Mouse (Mus musculus): ENCODE measurements at regions not wholly inside any gene's neighbourhood (a gene's known extent, or its start where the extent isn't known, plus 50 kb on each side); places are given as distances from the start of the nearest gene placed in this dataset.
"Not testable (repeated sequence)": the region's sequence is repeated elsewhere in the genome, so short reads cannot be mapped to it uniquely, and the experiment has no call there.

- no peak overlapping the region for H3K9ac ChIP-seq (replicated peaks; ENCODE audit: low read length)
- no peak for ATAC-seq (ENCODE audit: low FRiP score, low TSS enrichment)
- no peaks in the 10 kb centered on the region for H3K36me3 ChIP-seq (ENCODE audit: insufficient read depth, low read length)
- WGBS: 94% methylated on average over 5 of the region's 5 CpGs
- H3K4me3 ChIP-seq (ENCODE audit: low read length): no peak overlapping the region
- no peaks in the 10 kb centered on the region for H3K27me3 ChIP-seq (ENCODE audit: insufficient read depth, low read length)
- H3K27ac ChIP-seq (ENCODE audit: low read length): no peak overlapping the region
- no peak overlapping the region for H3K4me2 ChIP-seq (replicated peaks; ENCODE audit: low read depth, low read length)
- H3K4me1 ChIP-seq (ENCODE audit: insufficient read depth, low read length): no peaks in the 10 kb centered on the region
- no peaks in the 10 kb centered on the region for H3K9me3 ChIP-seq (ENCODE audit: low read length)
Measured at GRCm38 (mm10) chr4:153830491-153830890, 126.5 kb upstream of the A430005L14Rik start.

GRCm38 (mm10) chr4:153831251-153831650, 125.8 kb upstream of the A430005L14Rik start:
- not testable (repeated sequence) for H3K4me3 ChIP-seq (ENCODE audit: low read length); H3K27ac ChIP-seq (ENCODE audit: low read length); H3K9me3 ChIP-seq (ENCODE audit: low read length); H3K4me1 ChIP-seq (ENCODE audit: insufficient read depth, low read length); H3K4me2 ChIP-seq (replicated peaks; ENCODE audit: low read depth, low read length); H3K9ac ChIP-seq (replicated peaks; ENCODE audit: low read length); H3K36me3 ChIP-seq (ENCODE audit: insufficient read depth, low read length); ATAC-seq (ENCODE audit: low FRiP score, low TSS enrichment); H3K27me3 ChIP-seq (ENCODE audit: insufficient read depth, low read length)
- 82% methylated on average over 8 of the region's 11 CpGs for WGBS

- Histone ChIP-seq H3K4me1 (ENCODE audit: insufficient read depth, low read length) (no peaks in the 10 kb centered on the region), H3K4me2 (replicated peaks; ENCODE audit: low read depth, low read length) (no peak overlapping the region), H3K27ac (ENCODE audit: low read length) (no peak overlapping the region), H3K4me3 (ENCODE audit: low read length) (no peak overlapping the region), H3K36me3 (ENCODE audit: insufficient read depth, low read length) (no peaks in the 10 kb centered on the region), H3K9ac (replicated peaks; ENCODE audit: low read length) (no peak overlapping the region), H3K9me3 (ENCODE audit: low read length) (no peaks in the 10 kb centered on the region), H3K27me3 (ENCODE audit: insufficient read depth, low read length) (no peaks in the 10 kb centered on the region)
- 71% methylated on average over 2 of the region's 2 CpGs for WGBS
- ATAC-seq (ENCODE audit: low FRiP score, low TSS enrichment): no peak
Measured at GRCm38 (mm10) chr4:153832151-153832550, 124.9 kb upstream of the A430005L14Rik start.

GRCm38 (mm10) chr4:153844766-153845165, 112.3 kb upstream of the A430005L14Rik start:
- Histone ChIP-seq H3K36me3 (ENCODE audit: insufficient read depth, low read length) (no peaks in the 10 kb centered on the region), H3K4me3 (ENCODE audit: low read length) (no peak overlapping the region), H3K27me3 (ENCODE audit: insufficient read depth, low read length) (peaks cover 5% of the 10 kb centered on the region; the same call in 1 of the 2 replicates), H3K9ac (replicated peaks; ENCODE audit: low read length) (no peak overlapping the region), H3K27ac (ENCODE audit: low read length) (no peak overlapping the region), H3K9me3 (ENCODE audit: low read length) (no peaks in the 10 kb centered on the region), H3K4me1 (ENCODE audit: insufficient read depth, low read length) (no peaks in the 10 kb centered on the region), H3K4me2 (replicated peaks; ENCODE audit: low read depth, low read length) (no peak overlapping the region)
- no peak for ATAC-seq (ENCODE audit: low FRiP score, low TSS enrichment)
- WGBS: 78% methylated on average over 6 of the region's 6 CpGs

GRCm38 (mm10) chr4:153848274-153848673, 108.8 kb upstream of the A430005L14Rik start:
- H3K4me1 ChIP-seq (ENCODE audit: insufficient read depth, low read length): no peaks in the 10 kb centered on the region
- no peak overlapping the region for H3K4me3 ChIP-seq (ENCODE audit: low read length)
- no peaks in the 10 kb centered on the region for H3K36me3 ChIP-seq (ENCODE audit: insufficient read depth, low read length)
- H3K9ac ChIP-seq (replicated peaks; ENCODE audit: low read length): no peak overlapping the region
- no peaks in the 10 kb centered on the region for H3K9me3 ChIP-seq (ENCODE audit: low read length)
- 67% methylated on average over 3 of the region's 3 CpGs for whole genome bisulfite sequencing
- no peak for ATAC-seq (ENCODE audit: low FRiP score, low TSS enrichment)
- H3K4me2 ChIP-seq (replicated peaks; ENCODE audit: low read depth, low read length): no peak overlapping the region
- no peak overlapping the region for H3K27ac ChIP-seq (ENCODE audit: low read length)
- H3K27me3 ChIP-seq (ENCODE audit: insufficient read depth, low read length): peaks cover 5% of the 10 kb centered on the region; the same call in 1 of the 2 replicates

GRCm38 (mm10) chr4:153850186-153850585, 106.9 kb upstream of the A430005L14Rik start:
- Histone ChIP-seq H3K27ac (ENCODE audit: low read length) (no peak overlapping the region), H3K27me3 (ENCODE audit: insufficient read depth, low read length) (peaks cover 5% of the 10 kb centered on the region; the same call in 1 of the 2 replicates), H3K9me3 (ENCODE audit: low read length) (no peaks in the 10 kb centered on the region), H3K4me1 (ENCODE audit: insufficient read depth, low read length) (no peaks in the 10 kb centered on the region), H3K4me2 (replicated peaks; ENCODE audit: low read depth, low read length) (no peak overlapping the region), H3K9ac (replicated peaks; ENCODE audit: low read length) (no peak overlapping the region), H3K36me3 (ENCODE audit: insufficient read depth, low read length) (no peaks in the 10 kb centered on the region), H3K4me3 (ENCODE audit: low read length) (no peak overlapping the region)
- no peak for ATAC-seq (ENCODE audit: low FRiP score, low TSS enrichment)
- 48% methylated on average over 11 of the region's 11 CpGs for WGBS

GRCm38 (mm10) chr4:153854084-153854747, 102.8 kb upstream of the A430005L14Rik start:
- Histone ChIP-seq H3K9ac (replicated peaks; ENCODE audit: low read length) (no peak overlapping the region), H3K4me2 (replicated peaks; ENCODE audit: low read depth, low read length) (no peak overlapping the region), H3K4me3 (ENCODE audit: low read length) (no peak overlapping the region), H3K36me3 (ENCODE audit: insufficient read depth, low read length) (no peaks in the 10 kb centered on the region), H3K27ac (ENCODE audit: low read length) (no peak overlapping the region), H3K27me3 (ENCODE audit: insufficient read depth, low read length) (no peaks in the 10 kb centered on the region), H3K9me3 (ENCODE audit: low read length) (no peaks in the 10 kb centered on the region), H3K4me1 (ENCODE audit: insufficient read depth, low read length) (no peaks in the 10 kb centered on the region)
- 64% methylated on average over 9 of the region's 9 CpGs for WGBS
- no peak for ATAC-seq (ENCODE audit: low FRiP score, low TSS enrichment)

GRCm38 (mm10) chr4:153854748-153855092, 102.3 kb upstream of the A430005L14Rik start:
- Histone ChIP-seq H3K4me3 (ENCODE audit: low read length) (no peak overlapping the region), H3K27ac (ENCODE audit: low read length) (no peak overlapping the region), H3K9me3 (ENCODE audit: low read length) (no peaks in the 10 kb centered on the region), H3K27me3 (ENCODE audit: insufficient read depth, low read length) (no peaks in the 10 kb centered on the region), H3K4me2 (replicated peaks; ENCODE audit: low read depth, low read length) (no peak overlapping the region), H3K4me1 (ENCODE audit: insufficient read depth, low read length) (no peaks in the 10 kb centered on the region), H3K36me3 (ENCODE audit: insufficient read depth, low read length) (no peaks in the 10 kb centered on the region), H3K9ac (replicated peaks; ENCODE audit: low read length) (no peak overlapping the region)
- no peak for ATAC-seq (ENCODE audit: low FRiP score, low TSS enrichment)
- 40% methylated on average over 4 of the region's 4 CpGs for WGBS

- H3K9me3 ChIP-seq (ENCODE audit: low read length): no peaks in the 10 kb centered on the region
- H3K27ac ChIP-seq (ENCODE audit: low read length): no peak overlapping the region
- 58% methylated on average over 8 of the region's 8 CpGs for WGBS
- no peak for ATAC-seq (ENCODE audit: low FRiP score, low TSS enrichment)
- H3K4me1 ChIP-seq (ENCODE audit: insufficient read depth, low read length): no peaks in the 10 kb centered on the region
- H3K36me3 ChIP-seq (ENCODE audit: insufficient read depth, low read length): no peaks in the 10 kb centered on the region
- H3K4me3 ChIP-seq (ENCODE audit: low read length): no peak overlapping the region
- no peak overlapping the region for H3K9ac ChIP-seq (replicated peaks; ENCODE audit: low read length)
- H3K4me2 ChIP-seq (replicated peaks; ENCODE audit: low read depth, low read length): no peak overlapping the region
- H3K27me3 ChIP-seq (ENCODE audit: insufficient read depth, low read length): no peaks in the 10 kb centered on the region
Measured at GRCm38 (mm10) chr4:153861420-153861819, 95.6 kb upstream of the A430005L14Rik start.

- no peak overlapping the region for H3K27ac ChIP-seq (ENCODE audit: low read length)
- no peak overlapping the region for H3K4me3 ChIP-seq (ENCODE audit: low read length)
- no peaks in the 10 kb centered on the region for H3K4me1 ChIP-seq (ENCODE audit: insufficient read depth, low read length)
- H3K9me3 ChIP-seq (ENCODE audit: low read length): no peaks in the 10 kb centered on the region
- no peaks in the 10 kb centered on the region for H3K27me3 ChIP-seq (ENCODE audit: insufficient read depth, low read length)
- no peak overlapping the region for H3K4me2 ChIP-seq (replicated peaks; ENCODE audit: low read depth, low read length)
- no peak overlapping the region for H3K9ac ChIP-seq (replicated peaks; ENCODE audit: low read length)
- ATAC-seq (ENCODE audit: low FRiP score, low TSS enrichment): no peak
- no peaks in the 10 kb centered on the region for H3K36me3 ChIP-seq (ENCODE audit: insufficient read depth, low read length)
- WGBS: 76% methylated on average over 12 of the region's 12 CpGs
Measured at GRCm38 (mm10) chr4:153862121-153862660, 94.8 kb upstream of the A430005L14Rik start.
